Mouse (Mus musculus) forebrain, embryonic 14.5 days (tissue): ENCODE measurements around the gene Ftl1. TPM values are rescaled to one million over a fixed set of nuclear protein-coding genes. Genes with fewer than 3 reads are reported as not detected.
A peak's percentile ranks its signal among the peaks of the same experiment; 100 is the strongest.

ENCODE experiments used
- ATAC-seq: fragments of 200-750 bp; cut with Nextera tagmentation; 2 replicates; pipeline ENCODE4 v1.8.0; 2017; ENCODE audit warnings: mild to moderate bottlenecking, moderate library complexity
- DNase-seq: peaks from one replicate; pipeline ENCODE4 v3.0.0-alpha.2; 2015; ENCODE audit warnings: low spot score
- H3K27ac ChIP-seq: fragments of 300-500 bp; sonication (generic); 2 replicates; pipeline ENCODE4 v1.5.1; 2014; ENCODE audit warnings: low read depth, mild to moderate bottlenecking, control low read depth, low read length, moderate library complexity
- H3K27me3 ChIP-seq: fragments of 300-500 bp; sonication (generic); replicated peaks from 2 replicates; pipeline ENCODE4 v1.6.1; 2014; ENCODE audit warnings: low read length, control low read depth, mixed read lengths; ENCODE audit not compliant: control insufficient read depth, insufficient read depth
- H3K36me3 ChIP-seq: fragments of 300-500 bp; sonication (generic); 2 replicates; pipeline ENCODE4 v1.6.1; 2014; ENCODE audit warnings: low read length, control low read depth; ENCODE audit not compliant: control insufficient read depth, insufficient read depth
- H3K4me1 ChIP-seq: fragments of 300-500 bp; sonication (generic); 2 replicates; pipeline ENCODE4 v1.6.1; 2014; ENCODE audit warnings: antibody characterized with exemption, low read length, control low read depth; ENCODE audit not compliant: control insufficient read depth, insufficient read depth
- H3K4me2 ChIP-seq: fragments of 300-500 bp; sonication (generic); 2 replicates; pipeline ENCODE4 v1.6.1; 2014; ENCODE audit warnings: mild to moderate bottlenecking, control low read depth, low read length
- H3K4me3 ChIP-seq: fragments of 300-500 bp; sonication (generic); 2 replicates; pipeline ENCODE4 v1.5.1; 2014; ENCODE audit warnings: low read depth, low read length, control low read depth
- H3K9ac ChIP-seq: fragments of 300-500 bp; sonication (generic); 2 replicates; pipeline ENCODE4 v1.6.1; 2014; ENCODE audit warnings: mild to moderate bottlenecking, low read length, control low read depth, moderate library complexity
- H3K9me3 ChIP-seq: fragments of 300-500 bp; sonication (generic); replicated peaks from 2 replicates; pipeline ENCODE4 v1.6.1; 2016; ENCODE audit warnings: low read length, control low read depth, mixed read lengths; ENCODE audit not compliant: control insufficient read depth
- WGBS: fragments of 180-500 bp; shearing (Covaris S2); extraction: QIAGEN DNeasy Blood & Tissue Kit; methylation state at CpG from one replicate; pipeline ENCODE4 v1.1.7; 2014; 5-methylcytosine and 5-hydroxymethylcytosine counted together
- polyA plus RNA-seq: library from polyadenylated mRNA; unstranded; fragments of >200 nt; fragmentation: Nextera tagmentation; extraction: Ambion mirVana; gene quantifications from 2 replicates; pipeline ENCODE4 v1.2.1, GENCODE M21; 2014

Ftl1 gene
- polyA plus RNA-seq, 1 experiment from 2014 or later, result 6,800 TPM

- Histone ChIP-seq H3K4me2 (no peak overlapping the region), H3K9ac (no peak overlapping the region), H3K27ac (no peak overlapping the region), H3K27me3 (no peaks in the 10 kb centered on the region), H3K36me3 (peaks cover 43% of the 10 kb centered on the region), H3K4me3 (no peak overlapping the region), H3K9me3 (no peaks in the 10 kb centered on the region), H3K4me1 (no peaks in the 10 kb centered on the region)
- ATAC-seq, result no peak
- no peak for DNase-seq
- WGBS, result 90% methylated on average over 1 of the region's 1 CpGs
Observed at GRCm38 (mm10) chr7:45449974-45450373, 9.7 kb downstream of the Ftl1 start.

DNA sequence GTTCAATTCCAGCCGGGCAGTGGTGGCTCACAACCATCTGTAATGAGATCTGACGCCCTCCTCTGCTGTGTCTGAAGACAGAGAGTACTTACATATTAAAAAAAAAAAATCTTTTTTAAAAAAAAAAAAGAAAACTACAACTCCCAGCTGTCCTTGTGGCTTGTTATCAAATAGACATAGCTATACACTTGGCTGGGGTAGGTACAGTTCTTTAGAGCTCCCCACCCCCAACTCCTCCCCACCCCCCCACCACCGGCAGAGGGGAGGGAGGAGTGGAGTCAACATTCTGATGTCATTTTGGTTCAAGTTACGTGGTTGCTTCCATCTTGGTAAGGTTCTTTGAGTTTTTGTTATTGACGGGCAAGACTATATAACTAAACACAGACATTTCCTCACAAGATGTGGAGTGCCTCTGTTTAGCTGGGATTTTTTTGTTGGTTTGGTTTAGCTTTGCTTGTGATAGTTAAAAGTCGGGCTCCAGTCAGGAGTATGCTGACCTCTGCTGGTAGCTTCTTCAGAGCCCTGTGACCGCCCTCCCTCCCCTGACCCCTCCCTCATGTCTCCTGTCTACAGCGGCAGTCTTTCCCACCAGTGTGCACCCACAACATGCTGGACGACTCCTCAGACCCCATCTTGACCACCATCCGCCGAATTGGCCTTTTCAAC is 12.2 kb downstream of the Ftl1 start:
- ATAC-seq (no peak), DNase-seq (no peak)
- Histone ChIP-seq H3K9ac (no peak overlapping the region), H3K27ac (no peak overlapping the region), H3K4me1 (no peaks in the 10 kb centered on the region), H3K4me3 (no peak overlapping the region), H3K27me3 (no peaks in the 10 kb centered on the region), H3K4me2 (no peak overlapping the region), H3K36me3 (peaks cover 48% of the 10 kb centered on the region), H3K9me3 (no peaks in the 10 kb centered on the region)
- WGBS, result 44% methylated on average over 11 of the region's 11 CpGs

- Histone ChIP-seq H3K4me3 (no peak overlapping the region), H3K27ac (no peak overlapping the region), H3K9me3 (no peaks in the 10 kb centered on the region), H3K4me2 (no peak overlapping the region), H3K36me3 (peaks cover 44% of the 10 kb centered on the region), H3K9ac (no peak overlapping the region), H3K4me1 (no peaks in the 10 kb centered on the region), H3K27me3 (no peaks in the 10 kb centered on the region)
- ATAC-seq (no peak), DNase-seq (no peak)
Observed at GRCm38 (mm10) chr7:45446589-45446988, 13.1 kb downstream of the Ftl1 start.

GRCm38 (mm10) chr7:45443526-45444420 is 15.9 kb downstream of the Ftl1 start:
- 89% methylated on average over 22 of the region's 22 CpGs for WGBS
- H3K27me3 ChIP-seq, result no peaks in the 10 kb centered on the region
- DNase-seq (no peak), ATAC-seq (no peak)
- no peaks in the 10 kb centered on the region for H3K4me1 ChIP-seq
- no peak overlapping the region for H3K9ac ChIP-seq
- no peaks in the 10 kb centered on the region for H3K9me3 ChIP-seq
- H3K4me3 ChIP-seq, result no peak overlapping the region
- H3K4me2 ChIP-seq, result no peak overlapping the region
- H3K36me3 ChIP-seq, result peaks cover 53% of the 10 kb centered on the region; the same call in 1 of the 2 replicates
- H3K27ac ChIP-seq, result no peak overlapping the region

GRCm38 (mm10) chr7:45437521-45438276 is 22.0 kb downstream of the Ftl1 start, which contains the start of gene Ruvbl2:
TSS of gene Ruvbl2 (minus strand) at chr7:45438096.
- no peak for ATAC-seq
- peaks cover 21% of the 10 kb centered on the region; the same call in 1 of the 2 replicates for H3K36me3 ChIP-seq
- no peak within 1 kb of the TSS for H3K27ac ChIP-seq
- 20% methylated on average over 19 of the region's 19 CpGs for WGBS
- H3K4me2 ChIP-seq, result no peak within 1 kb of the TSS
- no peak for DNase-seq
- H3K27me3 ChIP-seq, result no peaks in the 10 kb centered on the region
- peaks cover 18% of the 10 kb centered on the region for H3K4me1 ChIP-seq
- no peak within 1 kb of the TSS for H3K9ac ChIP-seq
- H3K4me3 ChIP-seq, result no peak within 1 kb of the TSS
- H3K9me3 ChIP-seq, result no peaks in the 10 kb centered on the region

DNA sequence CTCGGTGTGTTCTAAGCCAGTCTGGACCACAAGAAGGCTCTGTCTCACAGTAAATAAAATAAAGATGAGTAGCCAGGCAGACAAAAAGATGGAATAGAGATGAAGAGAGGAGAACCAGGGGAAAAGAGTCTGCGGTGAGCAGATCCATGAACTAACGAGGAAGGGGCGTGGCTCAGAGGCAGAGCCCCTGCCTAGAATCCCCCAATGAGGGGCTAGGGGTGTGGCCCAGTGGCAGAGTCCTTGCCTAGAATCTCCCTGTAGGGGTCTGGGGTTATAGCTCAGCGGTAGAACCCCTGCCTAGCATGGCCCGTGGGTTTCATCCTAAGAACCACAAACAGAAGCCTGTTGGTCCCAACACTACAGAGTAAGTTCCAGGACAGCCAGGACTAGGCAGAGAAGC is 22.6 kb downstream of the Ftl1 start:
- WGBS, result 21% methylated on average over 6 of the region's 6 CpGs
- H3K4me2 ChIP-seq, result no peak overlapping the region
- no peak for ATAC-seq

DNA sequence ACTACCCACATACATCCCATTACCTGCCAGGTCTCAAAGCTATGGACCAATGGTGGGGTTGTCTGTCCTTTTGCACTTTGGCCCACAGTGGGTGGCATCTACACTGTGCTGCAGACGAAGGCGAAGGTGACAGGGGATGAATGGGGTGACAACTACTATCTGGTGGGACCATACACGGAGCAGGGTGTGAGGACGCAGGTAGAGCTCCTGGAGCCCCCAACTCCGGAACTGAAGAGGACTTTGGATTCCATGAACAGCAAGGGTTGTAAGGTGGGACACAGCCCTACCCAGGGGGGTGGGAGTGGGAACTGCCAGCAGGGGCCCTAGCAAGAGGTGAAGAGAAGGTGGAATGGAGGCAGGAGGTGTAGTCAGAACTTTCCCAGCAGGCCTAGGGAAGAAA is 23.2 kb downstream of the Ftl1 start:
- H3K27me3 ChIP-seq, result no peaks in the 10 kb centered on the region
- H3K4me2 ChIP-seq, result no peak overlapping the region
- H3K4me3 ChIP-seq, result no peak overlapping the region
- no peaks in the 10 kb centered on the region for H3K9me3 ChIP-seq
- H3K9ac ChIP-seq, result no peak overlapping the region
- no peak overlapping the region for H3K27ac ChIP-seq
- ATAC-seq (no peak), DNase-seq (no peak)
- peaks cover 18% of the 10 kb centered on the region for H3K4me1 ChIP-seq
- peaks cover 21% of the 10 kb centered on the region for H3K36me3 ChIP-seq
- 94% methylated on average over 5 of the region's 5 CpGs for WGBS

More for the DNA sequence above, 22.6 kb downstream of the Ftl1 start:
- Histone ChIP-seq H3K27me3 (no peaks in the 10 kb centered on the region), H3K4me3 (no peak overlapping the region), H3K9ac (no peak overlapping the region), H3K36me3 (peaks cover 18% of the 10 kb centered on the region), H3K4me1 (peaks cover 18% of the 10 kb centered on the region), H3K9me3 (no peaks in the 10 kb centered on the region), H3K27ac (no peak overlapping the region)
- DNase-seq, result no peak

GRCm38 (mm10) chr7:45435038-45435437 is 24.6 kb downstream of the Ftl1 start:
- ATAC-seq (no peak), DNase-seq (no peak)
- no peaks in the 10 kb centered on the region for H3K9me3 ChIP-seq
- H3K4me1 ChIP-seq, result peaks cover 18% of the 10 kb centered on the region
- no peaks in the 10 kb centered on the region for H3K27me3 ChIP-seq
- H3K9ac ChIP-seq, result peak overlapping the region; percentile 71
- H3K4me3 ChIP-seq, result peak overlapping the region; percentile 77
- 4% methylated on average over 16 of the region's 16 CpGs for WGBS
- peaks cover 27% of the 10 kb centered on the region for H3K36me3 ChIP-seq
- H3K4me2 ChIP-seq, result peak overlapping the region; percentile 63
- H3K27ac ChIP-seq, result 0 out of 2 replicates have a peak overlapping the region, but pooled peaks have one; percentile 6
